Mouse (Mus musculus) hindbrain, embryonic 10.5 days (tissue): ENCODE results near the gene Swap70. TPM values are rescaled to one million over a fixed set of nuclear protein-coding genes. Genes with fewer than 3 reads are reported as not detected.

ENCODE experiments used
- polyA plus RNA-seq: library from polyadenylated mRNA; unstranded; fragments of >200 nt; fragmentation: Nextera tagmentation; extraction: Ambion mirVana; gene quantifications from 2 replicates; pipeline ENCODE4 v1.2.1, GENCODE M21; 2016

Swap70 gene
- polyA plus RNA-seq, 1 experiment from 2014 or later: 18.1 TPM

Other genes with a start within 250 kb of the Swap70 start
- gene Tmem41b, start 234.8 kb upstream of the Swap70 start, polyA plus RNA-seq: 65.7 and 75.1 TPM in 2 replicates
- gene Ipo7, start 203.4 kb upstream of the Swap70 start, polyA plus RNA-seq: 41.1 and 52.5 TPM in 2 replicates
- 23.8 and 25.9 TPM in 2 replicates for gene Zfp143, start 160.5 kb upstream of the Swap70 start, polyA plus RNA-seq
- 24.0 and 28.2 TPM in 2 replicates for gene Wee1, start 99.7 kb upstream of the Swap70 start, polyA plus RNA-seq